Mouse (Mus musculus) heart, embryonic 12.5 days (tissue): Measurements from ENCODE around the gene Hoxa3. TPM values are rescaled to one million over a fixed set of nuclear protein-coding genes. Genes with fewer than 3 reads are reported as not detected.

Source experiments
- ATAC-seq: fragments of 200-750 bp; cut with Nextera tagmentation; 2 replicates; pipeline ENCODE4 v1.8.0; 2017; ENCODE audit warnings: moderate TSS enrichment, moderate library complexity; ENCODE audit not compliant: insufficient number of reproducible peaks, low FRiP score
- H3K27ac ChIP-seq: fragments of 300-500 bp; sonication (generic); 2 replicates; pipeline ENCODE4 v1.5.1; 2016; ENCODE audit warnings: mild to moderate bottlenecking, moderate library complexity; ENCODE audit not compliant: poor library complexity, severe bottlenecking
- H3K27me3 ChIP-seq: fragments of 300-500 bp; sonication (generic); replicated peaks from 2 replicates; pipeline ENCODE4 v1.6.1; 2016; ENCODE audit warnings: mild to moderate bottlenecking, moderate library complexity
- H3K36me3 ChIP-seq: fragments of 300-500 bp; sonication (generic); 2 replicates; pipeline ENCODE4 v1.6.1; 2016; ENCODE audit warnings: mild to moderate bottlenecking, moderate library complexity
- H3K4me1 ChIP-seq: fragments of 300-500 bp; sonication (generic); replicated peaks from 2 replicates; pipeline ENCODE4 v1.6.1; 2016; ENCODE audit warnings: mild to moderate bottlenecking
- H3K4me2 ChIP-seq: fragments of 300-500 bp; sonication (generic); 2 replicates; pipeline ENCODE4 v1.6.1; 2016; ENCODE audit warnings: mild to moderate bottlenecking, moderate library complexity
- H3K4me3 ChIP-seq: fragments of 300-500 bp; sonication (generic); 2 replicates; pipeline ENCODE4 v1.5.1; 2016; ENCODE audit warnings: mild to moderate bottlenecking
- H3K9ac ChIP-seq: fragments of 300-500 bp; sonication (generic); 2 replicates; pipeline ENCODE4 v1.6.1; 2016; ENCODE audit warnings: mild to moderate bottlenecking, moderate library complexity
- H3K9me3 ChIP-seq: fragments of 300-500 bp; sonication (generic); replicated peaks from 2 replicates; pipeline ENCODE4 v1.6.1; 2016; ENCODE audit warnings: mild to moderate bottlenecking, moderate library complexity
- WGBS: fragments of 180-500 bp; shearing (Covaris S2); methylation state at CpG from one replicate; pipeline ENCODE4 v1.1.7; 2016; 5-methylcytosine and 5-hydroxymethylcytosine counted together
- polyA plus RNA-seq: library from polyadenylated mRNA; unstranded; fragments of >200 nt; fragmentation: Nextera tagmentation; extraction: Ambion mirVana; gene quantifications from 2 replicates; pipeline ENCODE4 v1.2.1, GENCODE M21; 2016

The Hoxa3 gene
- polyA plus RNA-seq, 1 experiment from 2014 or later = 0.80 TPM

DNA sequence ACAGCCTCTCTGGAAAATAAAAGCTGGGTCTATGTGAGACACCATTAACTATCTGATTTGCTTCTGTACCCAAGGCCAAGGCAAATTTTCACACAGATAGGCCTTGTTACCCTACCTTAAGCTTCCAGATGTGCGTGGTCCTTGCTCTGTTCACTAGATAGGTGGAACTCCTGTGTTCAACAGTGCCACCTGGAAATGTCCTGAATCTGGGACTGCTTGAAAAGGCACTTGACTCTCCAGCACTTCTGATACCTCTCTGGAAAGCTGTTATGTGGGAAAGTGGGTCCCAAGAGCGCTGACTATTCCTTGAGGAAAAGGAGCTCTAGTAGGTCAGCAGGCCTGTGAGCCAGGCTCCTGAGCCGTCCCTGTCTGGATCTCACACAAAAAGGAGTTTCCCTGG, 23.7 kb upstream of the Hoxa3 start:
- no peak overlapping the region for H3K9ac ChIP-seq
- H3K36me3 ChIP-seq = no peaks in the 10 kb centered on the region
- H3K4me3 ChIP-seq = no peak overlapping the region
- no peaks in the 10 kb centered on the region for H3K9me3 ChIP-seq
- no peak overlapping the region for H3K27ac ChIP-seq
- no peak for ATAC-seq
- no peak overlapping the region for H3K4me2 ChIP-seq
- 0 out of 2 replicates have a peak, but pooled peaks cover 3% of the 10 kb centered on the region for H3K4me1 ChIP-seq
- peaks cover 92% of the 10 kb centered on the region for H3K27me3 ChIP-seq
- WGBS = 20% methylated on average over 3 of the region's 3 CpGs

DNA sequence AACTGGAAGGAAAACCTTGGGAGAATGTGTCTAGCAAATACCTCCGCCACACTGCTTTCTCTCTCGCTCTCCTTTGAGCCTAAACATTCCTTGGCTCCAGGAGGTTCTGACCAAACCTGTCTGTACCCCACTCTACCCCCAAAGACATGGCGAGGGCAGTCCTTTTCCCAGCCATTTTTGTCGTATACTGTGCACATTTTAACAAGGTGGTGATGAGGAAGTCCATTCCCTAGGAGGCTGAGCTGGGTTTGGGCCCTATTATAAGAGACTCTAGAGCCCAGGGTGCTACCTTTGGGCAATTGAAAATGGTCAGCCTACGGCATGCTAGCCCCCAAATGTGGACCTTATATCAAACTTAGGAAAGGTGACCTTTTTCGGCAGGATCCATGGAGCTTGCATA, 22.7 kb upstream of the Hoxa3 start:
- Histone ChIP-seq H3K4me1 (0 out of 2 replicates have a peak, but pooled peaks cover 3% of the 10 kb centered on the region), H3K36me3 (no peaks in the 10 kb centered on the region), H3K9me3 (no peaks in the 10 kb centered on the region), H3K4me3 (no peak overlapping the region), H3K4me2 (no peak overlapping the region), H3K9ac (no peak overlapping the region), H3K27ac (no peak overlapping the region), H3K27me3 (peaks cover 87% of the 10 kb centered on the region)
- WGBS = 19% methylated on average over 6 of the region's 6 CpGs
- no peak for ATAC-seq

DNA sequence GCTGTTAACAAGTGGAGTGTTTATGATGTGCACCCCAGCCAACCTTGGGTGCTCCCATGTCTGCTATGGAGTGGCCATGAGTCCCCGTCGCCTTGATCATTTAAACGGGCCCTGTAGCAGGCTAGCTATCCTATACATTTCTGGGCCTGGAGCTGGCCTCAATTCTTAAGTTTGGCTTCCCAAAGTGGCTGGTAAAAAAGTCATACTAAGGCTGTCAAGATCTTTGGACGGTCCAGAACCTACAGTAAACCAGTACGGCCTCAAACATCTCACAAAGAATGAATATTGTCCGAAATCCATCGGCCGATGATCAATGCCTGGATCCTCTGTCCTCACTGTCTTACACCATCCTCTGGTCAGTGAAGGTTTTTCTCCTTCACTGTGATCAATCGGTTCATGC, 22.1 kb upstream of the Hoxa3 start:
- no peaks in the 10 kb centered on the region for H3K9me3 ChIP-seq
- peaks cover 3% of the 10 kb centered on the region; the same call in 1 of the 2 replicates for H3K4me1 ChIP-seq
- peaks cover 88% of the 10 kb centered on the region for H3K27me3 ChIP-seq
- WGBS = 28% methylated on average over 9 of the region's 9 CpGs
- H3K9ac ChIP-seq = no peak overlapping the region
- no peak for ATAC-seq
- no peaks in the 10 kb centered on the region for H3K36me3 ChIP-seq
- no peak overlapping the region for H3K4me3 ChIP-seq
- H3K4me2 ChIP-seq = no peak overlapping the region
- no peak overlapping the region for H3K27ac ChIP-seq

DNA sequence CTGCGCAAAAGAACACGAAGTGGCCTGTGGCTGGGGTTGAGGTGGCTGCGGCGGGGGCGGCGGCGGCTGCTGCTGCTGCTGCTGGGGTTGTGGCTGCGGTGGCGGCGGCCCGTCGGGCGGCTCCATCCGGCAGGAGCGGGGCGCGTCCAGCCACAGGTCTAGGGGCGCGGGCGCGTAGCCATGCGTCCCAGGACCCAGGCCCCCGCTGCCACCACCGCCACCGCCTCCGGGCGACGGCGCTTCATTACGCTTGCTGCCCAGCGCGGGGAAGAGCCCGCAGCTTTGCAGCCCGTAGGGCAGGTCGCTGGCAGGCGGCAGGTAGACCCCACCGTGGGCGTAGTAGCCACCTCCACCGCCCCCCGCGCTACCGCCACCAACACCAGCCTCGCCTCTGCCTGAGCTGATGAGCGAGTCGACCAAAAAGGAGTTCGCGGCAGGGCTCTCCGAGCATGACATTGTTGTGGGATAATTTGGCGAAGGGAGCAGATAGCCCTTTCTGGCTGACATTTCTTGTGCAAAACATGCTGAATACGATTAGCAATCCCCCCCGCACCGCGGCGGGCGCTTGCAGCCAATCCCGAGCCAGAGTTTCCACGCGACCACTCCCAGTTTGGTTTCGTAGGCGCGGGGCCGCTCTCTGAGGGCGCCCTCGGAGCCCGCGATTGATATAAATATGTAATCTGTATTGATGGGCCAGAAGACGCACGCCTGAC, 21.4 kb upstream of the Hoxa3 start:
- WGBS = 2% methylated on average over 66 of the region's 68 CpGs
- no peaks in the 10 kb centered on the region for H3K36me3 ChIP-seq
- ATAC-seq = no peak
- no peaks in the 10 kb centered on the region for H3K9me3 ChIP-seq
- no peak overlapping the region for H3K27ac ChIP-seq
- peaks cover 88% of the 10 kb centered on the region for H3K27me3 ChIP-seq
- no peak overlapping the region for H3K4me3 ChIP-seq
- H3K9ac ChIP-seq = no peak overlapping the region
- H3K4me1 ChIP-seq = peaks cover 3% of the 10 kb centered on the region; the same call in 1 of the 2 replicates
- H3K4me2 ChIP-seq = no peak overlapping the region

DNA sequence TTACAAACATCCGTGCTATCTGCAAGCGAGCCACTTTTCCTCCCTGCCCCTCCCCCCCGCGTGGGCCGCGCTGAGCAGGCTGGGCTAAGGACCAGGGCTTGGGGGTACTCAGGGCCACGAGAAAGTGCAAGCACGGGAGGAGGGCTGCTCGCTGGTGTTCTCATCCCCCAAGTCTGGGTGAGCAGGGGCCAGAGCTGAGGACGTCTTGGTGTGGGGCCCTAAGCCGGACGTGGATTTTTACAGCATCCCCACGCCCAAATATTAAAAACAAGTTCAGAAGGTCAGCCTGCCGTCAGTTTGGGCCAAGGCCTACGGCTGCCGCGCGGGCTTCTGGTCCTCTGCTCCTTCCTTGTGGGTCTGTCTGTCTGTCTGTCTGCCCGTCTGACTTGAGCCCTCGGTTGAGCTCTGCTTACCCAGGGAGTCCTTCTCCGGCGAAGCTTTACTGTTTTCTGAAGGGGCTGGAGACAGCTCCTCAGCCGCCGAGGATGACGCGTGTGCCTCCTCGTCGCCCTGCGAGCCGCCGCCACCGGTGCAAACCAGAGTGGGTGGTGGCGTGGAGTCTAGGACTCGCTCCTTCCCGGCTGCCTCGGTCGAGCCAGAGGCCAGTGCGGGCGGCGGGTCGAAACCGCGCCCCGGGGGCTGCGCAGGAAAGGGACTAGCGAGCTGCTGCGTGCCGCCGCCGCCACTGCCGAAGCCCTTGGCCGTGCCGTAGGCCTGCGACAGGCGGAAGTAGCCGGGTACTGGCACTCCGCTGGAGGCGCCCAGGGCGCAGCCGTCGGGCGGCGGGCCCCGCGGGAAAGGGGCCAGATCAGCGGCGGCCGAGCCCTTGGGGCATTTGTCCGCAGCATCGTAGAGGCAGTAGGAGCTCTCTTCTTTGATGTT, 20.7 kb upstream of the Hoxa3 start:
- ATAC-seq = no peak
- Histone ChIP-seq H3K4me1 (peaks cover 3% of the 10 kb centered on the region; the same call in 1 of the 2 replicates), H3K4me2 (no peak overlapping the region; the same call in 1 of the 2 replicates), H3K9ac (no peak overlapping the region), H3K9me3 (no peaks in the 10 kb centered on the region), H3K27ac (no peak overlapping the region), H3K36me3 (no peaks in the 10 kb centered on the region), H3K4me3 (no peak overlapping the region), H3K27me3 (peaks cover 90% of the 10 kb centered on the region)
- 2% methylated on average over 70 of the region's 70 CpGs for WGBS

DNA sequence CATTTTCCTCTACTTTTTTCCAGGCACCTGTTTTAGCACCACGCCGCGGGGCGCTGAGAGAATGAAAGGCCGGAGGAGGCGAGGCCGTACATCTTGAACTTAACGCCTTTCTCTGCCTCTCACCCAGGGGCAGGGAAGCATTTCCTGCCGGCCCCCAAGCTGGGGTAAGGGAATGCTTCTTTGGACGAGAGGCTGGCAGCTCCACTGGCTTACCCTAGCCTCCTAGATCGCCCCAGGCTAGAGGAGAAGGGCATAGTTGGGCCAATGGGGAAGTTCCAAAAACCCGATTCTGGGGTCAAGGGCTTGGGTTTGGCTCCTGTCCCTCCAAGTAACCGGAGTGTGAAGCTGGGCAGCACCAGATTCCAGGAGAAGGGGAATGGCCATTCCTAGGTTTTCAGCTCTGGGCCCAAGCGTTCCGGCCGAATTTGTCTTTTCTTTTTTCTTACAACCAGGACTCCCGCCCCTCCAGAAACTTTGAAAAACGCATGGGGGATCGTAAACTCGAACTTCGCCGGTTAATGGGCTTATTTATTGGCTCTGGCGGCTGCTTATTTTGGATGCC, 19.9 kb upstream of the Hoxa3 start:
- Histone ChIP-seq H3K9ac (no peak overlapping the region), H3K27me3 (peaks cover 92% of the 10 kb centered on the region)
- WGBS = 2% methylated on average over 23 of the region's 23 CpGs

DNA sequence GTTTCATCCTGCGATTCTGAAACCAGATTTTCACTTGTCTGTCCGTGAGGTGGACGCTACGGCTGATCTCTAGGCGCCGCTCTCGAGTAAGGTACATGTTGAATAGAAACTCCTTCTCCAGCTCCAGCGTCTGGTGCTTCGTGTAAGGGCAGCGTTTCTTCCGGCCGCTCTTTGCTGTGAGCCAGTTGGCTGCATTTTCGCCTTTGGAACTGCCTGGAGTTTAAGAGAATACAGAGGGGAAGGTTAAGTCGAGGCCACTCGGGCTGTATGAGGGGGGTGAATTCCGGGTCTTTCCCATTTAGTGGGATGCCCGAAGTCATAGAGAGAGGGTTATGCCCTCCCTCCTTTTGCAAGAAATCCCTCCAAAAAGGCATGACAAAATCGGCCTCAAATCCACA, 19.4 kb upstream of the Hoxa3 start:
- no peak overlapping the region for H3K4me3 ChIP-seq

More for the DNA sequence above, 19.9 kb upstream of the Hoxa3 start:
- no peaks in the 10 kb centered on the region for H3K9me3 ChIP-seq
- no peak overlapping the region for H3K27ac ChIP-seq
- no peak for ATAC-seq
- no peaks in the 10 kb centered on the region for H3K36me3 ChIP-seq
- peaks cover 3% of the 10 kb centered on the region; the same call in 1 of the 2 replicates for H3K4me1 ChIP-seq
- no peak overlapping the region for H3K4me2 ChIP-seq
- H3K4me3 ChIP-seq = no peak overlapping the region

DNA sequence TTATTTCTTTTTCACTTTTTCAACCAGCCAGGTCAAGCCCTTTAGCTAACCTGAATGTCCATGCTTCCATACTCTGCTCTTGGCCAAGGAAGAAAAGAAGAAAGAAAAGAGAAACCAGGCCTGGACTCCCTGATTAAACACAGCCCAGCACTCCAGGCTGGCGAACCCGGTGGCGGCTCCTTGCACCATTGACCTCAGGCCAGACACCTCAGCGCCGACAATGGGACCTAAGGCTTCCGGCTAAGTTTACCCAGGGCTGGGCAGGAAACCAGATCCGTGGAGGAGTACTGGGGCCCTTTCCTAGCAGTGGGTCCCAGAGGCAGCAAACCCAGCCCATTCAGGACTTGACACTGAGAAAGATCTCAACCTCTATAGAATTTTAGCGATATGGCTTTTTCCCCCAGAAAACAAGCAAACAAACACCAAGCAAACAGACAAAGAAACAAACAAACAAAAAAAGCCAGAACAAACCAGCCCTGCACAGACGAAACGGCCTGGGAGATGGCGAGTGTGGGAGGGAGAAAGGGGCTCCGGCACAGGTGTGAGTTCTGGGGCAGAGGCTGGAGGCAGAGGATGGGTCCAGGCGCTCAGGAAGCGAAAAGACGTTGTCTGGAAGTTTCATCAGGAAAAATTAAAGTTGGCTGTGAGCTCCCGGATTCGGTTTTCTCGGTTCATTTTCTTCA, 18.9 kb upstream of the Hoxa3 start:
- H3K36me3 ChIP-seq = no peaks in the 10 kb centered on the region
- 1% methylated on average over 18 of the region's 18 CpGs for WGBS
- H3K9me3 ChIP-seq = no peaks in the 10 kb centered on the region
- H3K4me3 ChIP-seq = no peak overlapping the region
- H3K27me3 ChIP-seq = peaks cover 92% of the 10 kb centered on the region
- H3K4me1 ChIP-seq = peaks cover 3% of the 10 kb centered on the region; the same call in 1 of the 2 replicates
- H3K4me2 ChIP-seq = no peak overlapping the region
- no peak for ATAC-seq
- H3K9ac ChIP-seq = no peak overlapping the region
- no peak overlapping the region for H3K27ac ChIP-seq

More for the DNA sequence above, 19.4 kb upstream of the Hoxa3 start:
- no peak for ATAC-seq
- H3K27ac ChIP-seq = no peak overlapping the region
- no peak overlapping the region for H3K9ac ChIP-seq
- WGBS = under 1% methylated on average over 18 of the region's 18 CpGs
- no peaks in the 10 kb centered on the region for H3K36me3 ChIP-seq
- H3K4me1 ChIP-seq = peaks cover 3% of the 10 kb centered on the region; the same call in 1 of the 2 replicates
- H3K4me2 ChIP-seq = no peak overlapping the region
- no peaks in the 10 kb centered on the region for H3K9me3 ChIP-seq
- peaks cover 92% of the 10 kb centered on the region for H3K27me3 ChIP-seq

DNA sequence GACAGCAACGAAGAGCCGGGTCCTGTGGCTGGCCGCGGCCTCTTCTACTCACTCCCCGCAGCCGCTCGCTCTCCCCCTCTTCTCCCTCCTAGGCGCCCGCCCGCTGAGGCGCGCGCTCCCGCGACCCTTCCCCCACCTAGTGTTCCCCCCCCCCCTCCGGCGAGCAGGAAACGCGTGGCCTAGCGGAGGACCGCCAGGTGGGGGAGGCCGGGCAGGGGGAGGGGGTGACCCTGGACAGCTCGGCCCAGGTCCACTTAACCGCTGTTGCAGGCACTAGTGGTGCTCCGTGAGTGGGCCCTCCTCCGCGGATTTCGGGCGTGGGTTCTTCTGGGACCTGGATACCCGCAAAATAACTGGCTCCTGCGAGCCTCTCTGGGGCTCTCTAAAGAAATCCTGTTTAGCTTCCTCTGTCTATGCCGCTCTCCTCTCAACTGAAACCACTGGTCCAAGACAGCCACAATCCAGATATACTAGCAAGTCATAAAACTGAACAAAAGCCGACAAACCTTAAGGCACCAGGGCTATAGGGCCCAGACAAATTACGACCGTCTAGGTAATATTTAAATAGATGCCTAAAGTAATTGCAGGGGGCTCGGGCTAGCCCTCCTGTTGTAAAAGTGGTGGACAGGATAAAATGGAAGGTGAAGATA, 17.5 kb upstream of the Hoxa3 start, which contains the start of gene Hoxa9:
Hoxa9 (minus strand) TSS at position 574 of the 650 bp plus-strand sequence.
- no peaks in the 10 kb centered on the region for H3K36me3 ChIP-seq
- 0 out of 2 replicates have a peak within 1 kb of the TSS, but pooled peaks have one; percentile 11 for H3K4me3 ChIP-seq
- no peak within 1 kb of the TSS for H3K27ac ChIP-seq
- no peak for ATAC-seq
- WGBS = under 1% methylated on average over 29 of the region's 36 CpGs
- H3K4me2 ChIP-seq = no peak within 1 kb of the TSS
- peaks cover 92% of the 10 kb centered on the region for H3K27me3 ChIP-seq
- H3K9me3 ChIP-seq = no peaks in the 10 kb centered on the region
- H3K9ac ChIP-seq = no peak within 1 kb of the TSS
- H3K4me1 ChIP-seq = peaks cover 8% of the 10 kb centered on the region; the same call in 1 of the 2 replicates
